Mouse (Mus musculus) embryonic fibroblast, embryonic 13.5 days (primary cell): Measurements from ENCODE around the gene Pop7.

Source experiments
- CTCF ChIP-seq: IDR thresholded peaks from 2 replicates; pipeline ENCODE4 v1.5.1; 2011; ENCODE audit warnings: mild to moderate bottlenecking, control low read depth, low read length, moderate library complexity, borderline replicate concordance; ENCODE audit not compliant: insufficient read depth
- POLR2A ChIP-seq: IDR thresholded peaks from 2 replicates; pipeline ENCODE4 v1.6.1; 2011; ENCODE audit warnings: low read depth, mild to moderate bottlenecking, control low read depth, low read length, moderate library complexity

DNA sequence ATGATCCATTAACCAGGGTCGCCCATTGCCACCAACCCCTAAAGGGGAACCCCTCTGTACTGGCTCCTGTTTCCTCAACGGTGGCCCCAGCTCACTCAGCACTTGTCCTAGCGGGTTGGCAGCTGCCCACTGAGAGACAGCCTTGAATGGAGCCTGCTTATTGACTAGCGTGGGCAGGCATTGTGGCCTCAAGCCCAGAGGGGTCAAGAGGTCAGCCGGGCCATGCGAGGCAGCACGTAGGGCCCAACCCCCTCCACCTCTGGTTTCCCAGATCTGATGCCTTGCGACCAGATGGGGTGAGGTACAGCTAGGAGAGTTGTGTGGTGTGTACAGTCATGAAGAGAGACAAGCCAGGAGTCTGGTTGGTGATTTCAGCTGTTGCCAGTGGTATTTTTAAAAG lies 20.4 kb downstream of the Pop7 start:
- TF ChIP-seq POLR2A: no peak
- no peak for TF ChIP-seq CTCF
